Mouse (Mus musculus): Measurements from ENCODE around the gene Slc44a2.

Gene Slc44a2

DNA sequence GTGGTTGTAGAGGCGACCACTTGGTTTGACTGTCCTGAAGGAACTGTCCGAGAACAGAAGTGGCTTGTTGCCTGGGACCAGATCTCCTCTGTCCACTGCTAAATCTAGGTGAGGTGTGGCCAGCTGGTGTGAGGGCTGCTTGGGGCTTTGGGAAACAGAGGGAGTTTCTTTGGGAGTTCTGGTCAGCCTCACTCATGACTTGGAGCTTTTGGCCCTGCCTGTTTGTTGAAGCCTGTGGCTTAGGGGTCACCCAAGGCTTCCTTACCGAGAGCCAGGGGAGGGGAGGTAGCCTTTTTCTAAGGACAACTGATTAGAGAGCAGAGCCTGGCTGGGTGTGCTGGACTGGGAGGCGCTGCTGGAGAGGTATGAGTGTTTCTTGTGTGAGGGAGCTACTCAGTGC lies 14.9 kb downstream of the Slc44a2 start:
- DNase-seq = no peak

DNA sequence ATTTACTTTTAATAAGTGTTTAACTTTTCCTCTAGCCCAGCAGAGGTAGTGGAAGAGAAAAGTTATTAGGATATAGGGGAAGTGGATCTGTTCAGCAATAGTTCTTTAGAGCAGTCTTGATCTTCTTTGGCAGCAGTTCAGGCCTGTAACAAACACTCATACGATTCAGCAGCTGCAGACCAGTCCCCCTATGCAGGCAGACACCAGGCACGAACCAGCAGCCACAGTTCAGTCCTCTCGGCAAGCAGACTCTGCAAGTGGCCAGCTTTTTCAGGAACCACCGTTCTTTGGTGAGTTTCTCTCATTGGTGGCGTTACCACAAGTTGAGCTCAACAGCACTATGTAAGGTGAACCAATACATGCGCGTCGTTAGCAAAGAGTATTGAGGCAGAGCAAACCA lies 16.0 kb downstream of the Slc44a2 start:
- no peak for DNase-seq

DNA sequence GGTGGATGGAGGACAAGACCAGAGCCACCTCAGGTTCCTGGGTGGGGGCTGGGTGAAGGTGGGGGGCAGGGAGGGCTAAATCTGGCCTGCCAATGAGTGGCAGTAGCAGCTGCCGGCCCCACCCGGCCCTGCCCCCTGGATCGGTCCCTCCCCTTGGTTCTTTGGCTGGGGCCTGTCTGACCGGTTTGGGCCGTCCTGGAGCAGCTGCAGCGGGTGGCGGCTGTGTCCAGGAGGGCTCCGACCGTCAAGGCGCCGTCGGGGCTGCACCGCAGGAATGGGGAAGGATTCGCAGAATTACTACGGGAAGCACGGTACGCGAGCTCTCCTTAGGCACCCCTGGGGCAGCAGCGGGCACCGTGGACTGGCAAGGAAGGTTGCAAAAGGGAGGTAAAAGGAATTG lies 17.2 kb downstream of the Slc44a2 start:
- DNase-seq = no peak

DNA sequence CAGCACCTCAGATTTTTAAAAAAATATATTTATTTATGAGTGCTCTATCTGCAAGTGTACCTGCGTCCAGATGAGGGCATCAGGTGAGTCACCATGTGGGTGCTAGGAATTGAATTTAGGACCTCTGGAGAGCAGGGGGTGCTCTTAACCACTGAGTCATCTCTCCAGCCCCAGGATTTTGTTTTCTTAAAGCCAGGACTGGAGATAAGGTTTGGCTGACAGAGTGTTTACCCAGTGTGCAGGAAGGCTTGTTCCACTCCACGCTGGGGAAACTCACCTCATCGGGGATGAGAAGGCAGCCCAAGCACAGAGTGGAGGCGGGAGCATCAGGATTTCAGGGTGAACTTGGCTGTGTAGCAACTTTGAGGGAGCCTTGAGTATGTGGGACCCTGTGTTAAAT lies 19.9 kb downstream of the Slc44a2 start:
- no peak for DNase-seq

DNA sequence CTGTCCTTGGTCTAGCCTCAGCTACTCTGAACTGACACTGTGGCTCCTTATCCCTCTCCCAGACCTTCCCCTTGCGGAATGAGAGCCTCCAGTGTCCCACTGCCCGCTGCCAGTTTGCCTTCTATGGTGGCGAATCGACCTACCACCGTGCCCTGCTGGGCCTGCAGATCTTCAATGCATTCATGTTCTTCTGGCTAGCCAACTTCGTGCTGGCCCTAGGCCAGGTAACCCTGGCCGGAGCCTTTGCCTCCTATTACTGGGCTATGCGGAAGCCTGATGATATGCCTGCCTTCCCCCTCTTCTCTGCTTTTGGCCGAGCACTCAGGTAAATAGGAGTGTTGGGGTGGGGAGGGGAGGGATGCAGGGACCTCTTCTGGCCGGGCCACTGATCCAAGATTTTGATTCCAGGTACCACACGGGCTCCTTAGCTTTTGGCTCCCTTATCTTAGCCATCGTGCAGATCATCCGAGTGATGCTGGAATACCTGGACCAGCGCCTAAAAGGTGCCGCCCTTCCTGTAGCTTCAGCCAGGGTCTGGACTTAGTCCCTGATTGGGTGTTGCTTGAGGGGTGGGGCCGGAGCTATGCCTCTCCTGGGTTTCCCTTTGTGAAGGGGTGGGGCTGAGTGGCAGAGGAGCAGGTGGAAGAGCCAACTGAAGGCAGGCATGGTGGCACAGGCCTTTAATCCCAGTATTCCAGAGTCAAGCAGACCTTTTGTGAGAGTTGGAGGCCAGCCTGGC lies 26.3 kb downstream of the Slc44a2 start:
- no peak for DNase-seq

DNA sequence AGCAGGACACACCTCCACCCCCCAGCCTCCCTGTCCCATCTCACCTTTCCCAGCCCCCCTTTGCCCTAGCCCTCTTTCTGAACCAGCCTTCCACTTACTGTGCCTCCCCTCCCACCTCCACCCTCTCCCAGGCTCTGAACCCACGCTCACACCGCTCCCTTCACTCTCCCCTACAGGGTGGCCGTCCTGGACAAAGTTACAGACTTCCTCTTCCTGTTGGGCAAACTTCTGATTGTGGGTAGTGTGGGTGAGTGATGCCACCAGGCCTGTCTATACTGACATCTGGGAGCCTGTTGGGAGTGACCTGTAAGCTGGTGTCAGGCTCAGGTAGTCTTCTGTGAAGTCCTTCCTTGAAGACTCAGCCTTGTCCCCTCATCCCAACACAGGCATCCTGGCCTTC lies 27.7 kb downstream of the Slc44a2 start:
- DNase-seq = no peak

DNA sequence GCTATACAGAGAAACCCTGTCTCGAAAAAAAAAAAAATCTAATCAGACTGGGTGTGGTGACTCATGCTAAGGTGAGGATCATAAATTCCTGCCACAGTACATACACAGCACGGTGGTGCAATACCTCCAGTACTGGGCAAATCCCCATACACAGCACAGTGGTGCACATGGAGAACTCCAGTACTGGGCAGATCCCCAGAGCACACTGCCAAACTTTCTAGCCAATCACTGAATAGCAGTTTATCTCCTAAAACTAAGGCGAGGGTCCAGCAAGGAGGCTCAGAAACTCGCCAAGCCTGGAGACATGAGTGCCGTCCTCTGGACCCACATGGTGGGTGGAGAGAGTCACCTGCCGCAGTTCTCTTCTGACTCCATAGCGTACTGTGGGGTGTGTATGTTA lies 30.7 kb downstream of the Slc44a2 start:
- no peak for DNase-seq

DNA sequence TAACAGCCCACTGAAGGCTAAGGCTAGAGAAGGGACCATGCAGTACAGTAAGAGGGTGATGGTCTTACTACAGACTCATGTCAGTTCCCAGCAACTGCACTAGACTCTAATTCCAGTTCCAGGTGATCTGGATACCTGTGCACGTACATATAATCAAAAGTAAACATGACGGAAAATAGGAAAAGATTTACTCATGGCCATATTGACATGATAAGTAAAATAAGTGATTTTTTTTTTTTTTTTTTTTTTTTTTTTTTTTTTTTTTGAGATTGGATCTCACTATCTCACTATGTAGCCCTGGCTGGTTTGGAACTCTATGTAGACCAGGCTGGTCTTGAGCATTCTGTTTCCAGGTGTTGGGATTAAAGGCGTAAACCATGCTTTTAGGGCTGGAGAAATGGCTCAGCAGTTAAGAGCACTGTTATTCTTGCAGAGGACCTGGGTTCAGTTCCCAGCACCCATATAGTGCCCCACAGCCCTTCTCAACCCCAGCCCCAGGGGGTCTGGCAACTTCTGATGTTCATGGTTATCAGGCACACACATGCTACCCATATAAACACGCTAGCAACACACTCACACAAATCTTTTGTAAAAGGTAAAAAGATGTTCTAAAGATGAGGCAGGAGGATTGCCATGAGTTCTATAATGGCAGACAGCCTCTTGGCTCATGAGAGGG lies 31.3 kb downstream of the Slc44a2 start:
- no peak for DNase-seq

DNA sequence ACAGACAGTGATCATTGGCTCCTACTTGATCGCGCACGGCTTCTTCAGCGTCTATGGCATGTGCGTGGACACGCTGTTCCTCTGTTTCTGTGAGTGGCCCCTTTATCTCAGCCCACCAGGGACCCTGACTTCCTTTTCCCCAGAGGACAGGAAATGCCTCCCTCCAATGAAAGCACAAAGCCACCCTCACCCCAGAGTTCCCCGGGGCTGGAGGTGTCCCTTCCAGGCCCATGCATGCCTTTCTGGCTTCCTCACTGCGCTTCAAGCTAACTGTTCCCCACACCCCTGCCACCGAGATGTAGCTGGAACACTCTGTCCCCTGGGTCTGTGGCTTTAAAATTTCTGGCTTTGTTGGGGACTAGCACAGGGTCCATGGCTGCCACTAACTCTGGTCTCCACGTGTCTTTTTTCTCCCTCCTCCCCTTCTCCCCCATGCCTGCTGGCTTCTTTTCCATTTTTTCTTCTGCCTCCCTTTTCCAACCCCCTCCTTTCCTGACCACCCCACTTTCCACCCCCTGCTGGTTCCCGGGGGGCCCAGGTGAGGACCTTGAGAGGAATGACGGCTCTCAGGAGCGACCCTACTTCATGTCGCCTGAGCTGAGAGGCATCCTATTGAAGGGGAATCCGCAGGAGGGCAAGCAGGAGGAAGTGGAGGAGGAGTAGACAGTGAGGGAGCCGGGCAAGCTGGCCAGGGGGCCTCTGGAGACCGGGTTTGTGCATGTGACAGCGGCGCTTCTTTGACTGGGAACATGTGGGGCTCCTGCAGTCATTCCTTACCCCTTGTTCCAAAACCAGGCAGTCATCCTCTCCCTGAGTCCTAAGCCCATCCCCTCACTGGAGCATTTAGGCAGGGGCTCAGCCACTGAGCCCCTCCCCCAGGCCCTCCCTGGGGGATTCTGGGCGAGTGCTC lies 32.2 kb downstream of the Slc44a2 start:
- DNase-seq = peak in 1 of 2 experiments; percentile 21

DNA sequence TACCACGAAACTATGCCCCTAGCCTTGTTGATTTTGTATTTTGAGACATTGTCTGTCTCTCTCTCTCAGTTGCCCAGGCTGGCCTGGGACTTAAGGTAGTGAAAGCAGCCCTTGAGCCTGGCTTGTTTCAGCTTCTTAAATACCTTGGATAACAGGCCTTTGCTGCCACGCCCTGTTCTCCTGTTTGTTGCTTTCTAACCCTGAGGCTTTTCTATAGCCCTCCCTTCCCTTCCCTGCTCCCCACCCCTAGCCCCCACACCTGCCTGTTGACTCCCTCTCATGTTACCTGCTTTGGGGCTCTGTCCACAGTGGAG lies 32.8 kb downstream of the Slc44a2 start:
- DNase-seq = no peak

DNA sequence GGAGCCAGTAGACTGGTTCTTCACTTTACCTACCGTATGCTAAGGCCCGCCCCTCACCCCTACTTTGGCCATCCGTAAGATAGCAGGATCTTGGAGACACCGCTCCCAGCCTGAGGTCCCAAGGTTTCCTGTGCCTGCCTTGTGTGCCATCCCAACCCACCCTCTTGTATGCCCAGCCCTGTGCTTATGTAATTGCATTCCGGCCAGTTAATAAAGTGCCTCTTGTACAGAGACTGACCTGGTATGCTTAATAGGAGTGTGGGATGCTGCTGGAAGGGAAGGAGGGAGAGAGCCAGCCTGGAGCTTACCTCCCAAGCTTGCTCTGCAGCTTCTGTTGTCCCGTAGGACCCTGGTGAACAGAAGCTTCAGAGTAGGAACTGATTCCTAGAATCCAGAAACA lies 34.3 kb downstream of the Slc44a2 start:
- DNase-seq = no peak

DNA sequence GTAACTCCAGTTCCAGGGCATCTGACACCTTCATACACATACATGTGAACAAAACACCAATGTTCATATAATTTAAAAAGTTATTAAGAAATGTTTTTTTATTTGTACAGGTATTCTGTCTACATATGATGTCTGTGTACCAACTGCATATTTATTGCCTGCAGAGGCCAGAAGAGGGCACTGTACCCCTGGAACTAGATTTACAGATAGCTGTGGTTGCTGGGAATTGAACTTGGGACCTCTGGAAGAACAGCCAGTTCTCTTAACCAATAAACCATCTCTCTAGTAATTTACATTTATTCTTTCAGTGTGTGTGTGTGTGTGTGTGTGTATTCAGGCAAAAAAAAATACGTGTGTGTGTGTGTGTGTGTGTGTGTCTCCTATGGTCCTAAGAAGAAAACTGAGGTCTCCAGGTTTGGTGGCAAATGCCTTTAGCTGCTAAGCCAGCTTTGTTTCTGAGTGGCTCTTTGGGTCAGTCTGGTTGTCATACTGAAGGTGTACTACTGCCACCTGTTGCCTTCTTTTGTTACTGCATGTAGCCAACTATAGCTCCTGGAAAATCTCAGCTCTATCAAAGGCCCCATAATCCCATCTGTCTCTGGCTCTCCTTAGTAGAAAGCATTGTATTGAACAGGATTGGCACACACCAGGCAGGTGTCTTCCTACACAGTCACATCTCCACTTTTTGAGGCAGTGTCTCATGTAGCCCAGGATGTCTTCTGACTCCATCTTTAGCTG lies 36.7 kb downstream of the Slc44a2 start:
- peak; percentile 76 to 80 for DNase-seq

DNA sequence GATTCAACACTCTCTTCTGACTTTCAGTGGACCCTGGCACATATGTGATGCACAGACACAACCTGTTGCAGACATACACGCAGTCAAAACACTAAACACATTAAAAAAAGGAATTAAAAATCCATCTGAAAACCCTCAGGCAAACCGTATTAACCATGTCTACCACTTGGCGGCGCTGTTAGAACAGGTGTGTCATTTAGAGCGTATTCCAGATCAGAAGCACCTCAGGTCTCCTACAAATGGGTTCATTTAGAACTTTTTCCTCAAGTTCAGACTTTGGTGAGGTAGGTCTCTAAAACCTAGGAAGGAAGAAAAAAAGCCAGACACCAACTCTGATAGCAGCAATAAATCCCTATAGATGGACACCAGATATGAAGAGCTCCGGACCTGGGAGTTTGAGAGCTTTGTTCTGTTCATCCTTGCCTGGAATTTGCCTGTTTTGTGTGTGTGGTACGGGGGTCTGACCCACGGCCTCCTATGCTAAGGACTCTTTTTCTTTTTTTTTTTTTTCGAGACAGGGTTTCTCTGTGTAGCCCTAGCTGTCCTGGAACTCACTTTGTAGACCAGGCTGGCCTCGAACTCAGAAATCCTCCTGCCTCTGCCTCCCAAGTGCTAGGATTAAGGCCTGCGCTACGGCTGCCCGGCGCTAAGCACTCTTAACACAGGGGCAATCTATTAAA lies 46.2 kb downstream of the Slc44a2 start:
- peak; percentile 87 for DNase-seq

DNA sequence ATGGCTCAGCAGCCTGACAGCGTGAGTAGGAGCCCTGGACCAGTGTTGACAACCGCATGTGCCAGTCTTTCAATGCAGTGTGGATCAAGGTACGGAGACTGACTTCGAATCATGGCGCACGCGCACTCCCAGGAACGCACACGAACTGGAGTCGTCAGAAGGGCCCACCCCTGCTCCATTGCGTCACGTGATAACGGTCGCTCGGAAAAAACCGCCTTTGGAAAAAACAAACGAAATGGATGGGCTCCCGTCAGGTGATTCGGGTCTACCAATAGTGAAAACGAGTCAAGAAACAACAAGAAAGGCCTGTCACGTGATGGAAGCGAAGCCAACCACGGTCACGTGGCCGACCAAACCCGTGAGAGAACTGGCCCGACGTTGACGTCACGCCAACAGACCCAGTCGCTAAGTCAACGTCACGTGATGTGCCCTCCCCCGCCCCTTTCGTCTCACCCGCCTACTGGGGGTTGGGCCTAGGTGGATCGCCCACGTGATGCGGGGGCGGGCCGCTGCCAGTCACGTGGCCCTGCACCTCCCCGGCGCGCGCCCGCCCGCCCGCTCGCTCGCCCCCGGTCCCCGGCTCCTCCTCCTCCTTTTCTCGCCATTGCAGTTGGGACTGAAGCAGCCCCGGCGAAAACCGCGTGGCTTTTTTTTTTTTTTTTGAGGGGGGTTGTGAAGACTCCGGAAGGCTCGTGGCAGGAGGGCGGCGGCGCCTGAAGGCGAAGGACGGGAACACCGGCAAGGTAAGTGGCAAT lies 47.0 kb downstream of the Slc44a2 start, which contains the start of gene Ilf3:
Gene Ilf3, plus strand, starts transcription at position 515 of the 755 bp plus-strand sequence.
- peak; percentile 99 to 100 for DNase-seq

DNA sequence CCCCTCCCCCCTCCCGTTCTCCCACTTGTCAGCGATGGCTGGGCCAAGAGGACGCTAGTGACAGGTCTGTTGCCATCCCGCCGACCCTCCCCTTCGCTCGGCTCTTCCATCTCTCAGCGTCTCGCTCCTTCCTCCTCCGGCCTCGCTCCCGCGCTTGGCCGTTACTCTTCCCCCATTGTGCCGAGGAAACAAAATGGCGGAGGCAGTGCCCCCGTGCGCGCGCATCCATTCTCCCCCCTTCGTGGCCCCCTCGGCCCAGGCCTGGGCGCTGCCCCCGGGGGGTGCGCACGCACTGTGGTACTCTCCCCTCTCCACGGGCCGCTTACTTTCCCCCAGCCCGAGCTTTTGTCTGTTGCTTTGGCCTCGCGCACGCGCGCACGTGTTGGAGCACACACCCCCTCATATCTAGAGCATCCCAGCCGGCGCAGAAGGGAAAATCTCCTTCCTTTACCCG lies 47.7 kb downstream of the Slc44a2 start:
- DNase-seq = peak; percentile 93 to 94

DNA sequence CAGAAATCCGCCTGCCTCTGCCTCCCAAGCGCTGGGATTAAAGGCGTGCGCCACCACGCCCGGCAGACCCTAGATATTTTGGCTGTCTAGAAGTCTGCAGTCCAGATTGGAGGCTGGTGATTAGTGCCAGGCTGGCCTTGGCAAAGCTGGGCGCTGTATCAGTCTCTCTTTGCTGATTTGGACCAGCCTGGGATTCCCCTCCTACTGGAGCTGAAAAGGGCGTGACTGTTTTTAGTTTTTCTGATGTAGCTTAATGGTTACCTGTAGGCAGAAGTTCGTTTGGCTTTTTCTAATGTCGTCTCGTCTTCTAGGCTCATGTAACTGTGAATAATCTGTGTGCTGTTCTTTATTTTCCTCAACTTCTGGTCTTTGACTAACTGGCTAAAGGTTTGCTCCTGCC lies 48.6 kb downstream of the Slc44a2 start:
- peak in 1 of 2 experiments; percentile 18 for DNase-seq

DNA sequence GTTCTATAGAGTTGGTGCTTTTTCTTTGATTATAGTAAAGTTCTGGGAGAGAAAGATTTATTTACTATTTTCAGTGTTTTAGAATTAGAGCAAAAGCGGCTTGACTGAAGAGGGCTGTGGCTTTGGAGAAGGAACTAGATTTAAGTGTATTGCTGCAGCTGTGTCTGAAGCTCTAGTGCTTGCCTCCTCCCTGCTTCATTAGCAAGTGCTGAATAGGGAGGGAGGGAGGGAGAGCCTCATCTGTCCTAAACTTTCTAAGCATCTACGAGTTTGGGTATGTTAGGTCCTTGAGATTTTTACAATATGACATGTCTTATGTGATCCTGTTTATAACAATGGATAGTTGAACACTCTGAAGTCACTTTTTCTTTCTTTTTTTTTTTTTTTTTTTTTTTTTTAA lies 50.4 kb downstream of the Slc44a2 start:
- no peak for DNase-seq

DNA sequence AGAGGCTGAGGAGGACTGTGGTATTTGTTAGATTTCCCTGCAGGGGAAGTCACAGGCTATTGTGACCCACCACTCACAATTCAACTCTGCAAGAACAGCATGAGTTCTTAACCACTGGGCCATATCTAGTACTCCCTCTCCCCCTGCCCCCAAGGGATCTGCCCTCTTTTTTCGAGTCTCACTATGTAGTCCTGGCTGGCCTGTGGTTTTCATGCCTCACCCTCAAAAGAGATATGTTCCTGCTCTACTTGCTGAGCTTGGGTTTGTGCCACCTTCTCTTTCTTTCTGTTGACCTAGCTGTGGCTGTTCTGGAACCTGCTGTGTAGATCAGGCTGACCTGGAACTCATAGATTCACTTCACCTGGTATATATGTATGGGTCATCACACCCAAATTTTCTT lies 52.0 kb downstream of the Slc44a2 start:
- DNase-seq = no peak

DNA sequence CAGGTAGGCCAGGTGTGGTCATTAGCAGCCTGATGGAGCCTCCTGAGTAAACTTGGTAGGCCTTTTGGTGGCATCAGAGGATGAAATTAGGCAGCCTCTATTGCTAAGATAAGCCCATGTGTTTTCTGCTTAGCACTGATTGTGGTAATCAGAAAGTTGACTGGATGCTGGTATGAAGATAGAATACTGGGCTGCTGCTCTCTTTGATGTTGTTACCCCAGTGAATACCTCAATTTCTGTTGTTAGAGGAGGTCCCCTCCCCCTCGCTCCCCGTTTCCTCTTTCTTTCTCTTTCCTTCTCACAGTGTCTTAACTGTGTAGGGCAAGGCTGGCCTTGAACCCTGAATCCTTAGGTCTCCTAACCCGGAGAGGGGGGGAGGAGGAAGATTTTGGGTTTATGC lies 58.7 kb downstream of the Slc44a2 start:
- DNase-seq = peak; percentile 34 to 36

DNA sequence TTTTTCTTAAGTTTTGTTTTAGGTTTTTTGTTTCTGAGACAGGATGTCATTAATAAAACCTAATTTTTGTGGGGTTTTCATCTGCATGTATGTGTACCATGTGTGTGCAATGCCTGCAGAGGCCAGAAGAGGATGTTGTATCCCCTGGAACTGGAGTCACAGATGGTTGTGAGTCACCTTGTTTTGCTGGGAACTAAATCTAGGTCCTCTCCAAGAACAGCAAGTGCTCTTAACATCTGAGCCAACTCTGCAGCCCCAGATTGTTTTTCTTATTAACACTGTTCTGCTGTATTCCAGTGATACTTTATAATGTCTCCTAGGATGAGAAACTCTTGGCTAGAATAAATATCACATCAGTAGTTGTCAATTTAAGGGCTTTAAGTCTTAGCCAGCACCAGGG lies 60.4 kb downstream of the Slc44a2 start:
- DNase-seq = no peak

DNA sequence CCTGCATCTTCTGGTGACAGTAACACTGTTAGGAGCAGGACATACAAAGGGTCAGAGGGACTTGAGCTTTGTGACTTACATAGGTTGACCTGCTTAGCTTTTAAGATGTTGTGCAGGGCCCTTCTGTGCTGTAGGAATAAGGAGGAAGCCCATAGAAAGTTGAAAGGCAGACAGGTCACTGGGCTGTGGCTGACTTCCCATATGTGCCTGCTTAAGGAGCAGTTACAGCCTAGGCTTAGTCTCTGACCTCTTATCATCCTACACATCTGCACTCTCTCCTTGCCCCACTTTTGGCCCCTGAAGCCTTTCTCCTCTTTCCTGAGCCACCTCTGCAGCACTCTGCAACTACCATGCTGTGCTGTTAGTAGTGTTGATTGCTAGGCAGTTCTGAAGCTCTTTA lies 63.5 kb downstream of the Slc44a2 start:
- DNase-seq = no peak

Measured in B cell, adult 2 months (primary cell).